7 mouse cellular contexts compared by ENCODE assay signal in genomic region chr8:110847171-110847549, GRCm38 (mm10). TPM values are rescaled to one million over a fixed set of nuclear protein-coding genes. Genes with fewer than 3 reads are reported as not detected.
DNase-seq lines count a peak whose midpoint lies in the region; ATAC-seq and TF ChIP-seq lines count a peak whose summit lies in the region.

No protein-coding gene starts in this region.

- peak overlapping the region; percentile 86 for H3K4me2 ChIP-seq in forebrain, embryonic 13.5 days
- peak overlapping the region; percentile 87 for H3K4me2 ChIP-seq in liver, embryonic 13.5 days

- H3K9me3 ChIP-seq in forebrain, embryonic 13.5 days (replicated peaks) = no peaks in the 10 kb centered on the region
- H3K9me3 ChIP-seq in liver, embryonic 13.5 days (replicated peaks) = no peaks in the 10 kb centered on the region

- no peak; the same call in 1 of the 2 replicates for ATAC-seq in forebrain, embryonic 13.5 days
- ATAC-seq in liver, embryonic 13.5 days (ENCODE audit: low read depth) = peak; percentile 37

- no peaks in the 10 kb centered on the region for H3K27me3 ChIP-seq in thymus, adult 2 months (ENCODE audit: control insufficient read depth, insufficient read depth, low read length)
- no peaks in the 10 kb centered on the region for H3K27me3 ChIP-seq in forebrain, embryonic 13.5 days
- no peaks in the 10 kb centered on the region for H3K27me3 ChIP-seq in liver, embryonic 13.5 days

- DNase-seq in thymus, adult 2 months = no peak
- DNase-seq in thymus, postnatal 36 days = no peak
- DNase-seq in liver, embryonic 13.5 days = no peak
- no peak for DNase-seq in adrenal gland, adult 18-20 months (ENCODE audit: low spot score in 2 of 2)
- DNase-seq in ovary, adult 18-20 months (ENCODE audit: low spot score) = no peak
- DNase-seq in retina, postnatal 1 day = no peak

- peaks cover 42% of the 10 kb centered on the region for H3K36me3 ChIP-seq in thymus, adult 2 months (ENCODE audit: control insufficient read depth, insufficient read depth, low read length)
- H3K36me3 ChIP-seq in forebrain, embryonic 13.5 days (ENCODE audit: poor library complexity, severe bottlenecking) = peaks cover 56% of the 10 kb centered on the region
- H3K36me3 ChIP-seq in liver, embryonic 13.5 days = peaks cover 53% of the 10 kb centered on the region

- H3K4me3 ChIP-seq in thymus, adult 2 months (ENCODE audit: control insufficient read depth, insufficient read depth, low read length) = peak overlapping the region; percentile 99
- peak overlapping the region; percentile 92 for H3K4me3 ChIP-seq in forebrain, embryonic 13.5 days
- H3K4me3 ChIP-seq in liver, embryonic 13.5 days (replicated peaks) = peak overlapping the region; percentile 83

- H3K27ac ChIP-seq in thymus, adult 2 months (ENCODE audit: control insufficient read depth, insufficient read depth, low read length) = peak overlapping the region; percentile 33; the same call in 1 of the 2 replicates
- peak overlapping the region; percentile 52 for H3K27ac ChIP-seq in forebrain, embryonic 13.5 days
- H3K27ac ChIP-seq in liver, embryonic 13.5 days = peak overlapping the region; percentile 83

- H3K9ac ChIP-seq in forebrain, embryonic 13.5 days = peak overlapping the region; percentile 80
- peak overlapping the region; percentile 93 for H3K9ac ChIP-seq in liver, embryonic 13.5 days

- H3K4me1 ChIP-seq in thymus, adult 2 months (replicated peaks; ENCODE audit: control insufficient read depth, insufficient read depth, low read length) = peaks cover 7% of the 10 kb centered on the region; the same call in 1 of the 2 replicates
- H3K4me1 ChIP-seq in forebrain, embryonic 13.5 days = peaks cover 31% of the 10 kb centered on the region
- H3K4me1 ChIP-seq in liver, embryonic 13.5 days (replicated peaks) = peaks cover 41% of the 10 kb centered on the region

- WGBS in thymus, adult 2 months = under 1% methylated on average over 13 of the region's 13 CpGs
- 2% methylated on average over 13 of the region's 13 CpGs for WGBS in forebrain, embryonic 13.5 days
- under 1% methylated on average over 13 of the region's 13 CpGs for WGBS in liver, embryonic 13.5 days (ENCODE audit: insufficient replicate concordance)

- no peak for TF ChIP-seq CTCF in thymus, adult 2 months (IDR thresholded peaks at IDR 0.05; ENCODE audit: borderline replicate concordance, control insufficient read depth, extremely low read depth, insufficient read depth, low read length, poor library complexity)

- TF ChIP-seq POLR2A in thymus, adult 2 months (IDR thresholded peaks at IDR 0.05; ENCODE audit: control insufficient read depth, extremely low read depth, insufficient read depth, low read length, poor library complexity) = no peak

RNA-seq across cellular contexts. Expression of gene Sf3b3, which starts 0.6 kb away (rescaled TPM):
- polyA plus RNA-seq in thymus, adult 2 months (2012; rRNA removed) = 78.5 and 82.0 TPM in 2 replicates
- 136 and 153 TPM in 2 replicates for polyA plus RNA-seq in forebrain, embryonic 13.5 days (2015; fragmentation: Nextera tagmentation; extraction: Ambion mirVana)
- 75.4 and 92.7 TPM in 2 replicates for polyA plus RNA-seq in liver, embryonic 13.5 days (2015; fragmentation: Nextera tagmentation; extraction: Ambion mirVana)
- total RNA-seq in adrenal gland, adult 18-20 months (2021) = 10 to 100 TPM; 54.0 to 65.8 TPM

RNA-seq across cellular contexts. Expression of gene Cog4, which starts 0.8 kb away (rescaled TPM):
- 34.0 and 38.3 TPM in 2 replicates for polyA plus RNA-seq in thymus, adult 2 months (2012; rRNA removed)
- polyA plus RNA-seq in forebrain, embryonic 13.5 days (2015; fragmentation: Nextera tagmentation; extraction: Ambion mirVana) = 61.4 and 62.1 TPM in 2 replicates
- polyA plus RNA-seq in liver, embryonic 13.5 days (2015; fragmentation: Nextera tagmentation; extraction: Ambion mirVana) = 32.0 and 36.5 TPM in 2 replicates
- total RNA-seq in adrenal gland, adult 18-20 months (2021) = 10 to 100 TPM; 78.4 to 92.3 TPM

RNA-seq across cellular contexts. Expression of gene Il34, which starts 41.4 kb away (rescaled TPM):
- polyA plus RNA-seq in thymus, adult 2 months (2012; rRNA removed) = 23.2 and 29.3 TPM in 2 replicates
- polyA plus RNA-seq in forebrain, embryonic 13.5 days (2015; fragmentation: Nextera tagmentation; extraction: Ambion mirVana) = 1.2 and 1.3 TPM in 2 replicates
- 0.06 and 0.14 TPM in 2 replicates for polyA plus RNA-seq in liver, embryonic 13.5 days (2015; fragmentation: Nextera tagmentation; extraction: Ambion mirVana)
- total RNA-seq in adrenal gland, adult 18-20 months (2021) = 10 to 100 TPM; 18.0 to 86.4 TPM

RNA-seq across cellular contexts. Expression of gene Fuk, which starts 55.1 kb away (rescaled TPM):
- polyA plus RNA-seq in thymus, adult 2 months (2012; rRNA removed) = 22.1 and 22.4 TPM in 2 replicates
- 8.8 and 10.3 TPM in 2 replicates for polyA plus RNA-seq in forebrain, embryonic 13.5 days (2015; fragmentation: Nextera tagmentation; extraction: Ambion mirVana)
- 2.8 and 3.0 TPM in 2 replicates for polyA plus RNA-seq in liver, embryonic 13.5 days (2015; fragmentation: Nextera tagmentation; extraction: Ambion mirVana)
- 1 to 10 TPM; 8.3 to 8.7 TPM for total RNA-seq in adrenal gland, adult 18-20 months (2021)

Comparison
In these comparisons a context has a peak if more than half of its experiments do, and no peak if none do; other contexts are left out.
1. H3K27ac ChIP-seq: peak in every context shown above with its lines; median percentile 83 in liver, embryonic 13.5 days; 52 in forebrain, embryonic 13.5 days; 33 in thymus, adult 2 months.
2. RNA of gene Il34, which starts 41.4 kb away (polyA plus RNA-seq): 23.2 to 29.3 TPM in thymus, adult 2 months; 1.2 to 1.3 TPM in forebrain, embryonic 13.5 days and 0.06 to 0.14 TPM in liver, embryonic 13.5 days; every median in the first group is over 10 times any median in the second.
3. Peak in every context shown above with its lines, with median percentiles within 50 percentile points of each other: H3K4me3 ChIP-seq.